19 mouse cellular contexts compared by ENCODE assay signal in the genomic region with DNA sequence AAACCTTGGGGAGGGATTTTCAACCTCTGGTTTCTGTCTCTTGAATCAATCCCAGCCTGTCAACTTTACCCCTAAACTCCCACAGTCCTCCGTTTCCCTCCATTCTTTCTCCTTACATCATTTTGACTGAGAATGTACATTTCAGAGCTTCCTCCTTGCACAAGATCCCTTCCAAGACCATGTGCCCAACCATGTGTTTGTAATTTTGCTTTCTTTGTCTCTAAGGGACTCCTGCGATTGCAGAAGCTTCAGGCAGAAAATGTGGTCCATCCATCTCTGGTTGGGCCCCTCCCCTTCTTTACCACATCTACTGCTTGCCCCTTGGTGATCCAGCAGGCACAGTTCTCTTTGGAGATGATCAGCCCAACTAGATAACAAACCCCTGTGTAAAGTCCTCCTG.
A peak's percentile ranks its signal among the peaks of the same experiment; 100 is the strongest.
DNase-seq lines count a peak whose midpoint lies in the region; ATAC-seq and TF ChIP-seq lines count a peak whose summit lies in the region.
"Had no signal": no experiment of that assay in that cellular context is flagged by ENCODE, and none has a peak within 500 bp of the region (broad histone marks: within the 10 kb centered on the region; RNA-seq: fewer than 3 reads in every experiment).

No protein-coding gene starts in this region.

- no peak overlapping the region for H3K4me3 ChIP-seq in hindbrain, embryonic 10.5 days
- no peak overlapping the region for H3K4me3 ChIP-seq in hindbrain, embryonic 14.5 days (replicated peaks; ENCODE audit: low read length)
- H3K4me3 ChIP-seq in embryonic facial prominence, embryonic 10.5 days = no peak overlapping the region
- no peak overlapping the region for H3K4me3 ChIP-seq in embryonic facial prominence, embryonic 14.5 days (ENCODE audit: low read depth, low read length)
- H3K4me3 ChIP-seq in limb, embryonic 14.5 days (replicated peaks; ENCODE audit: low read length) = no peak overlapping the region
- H3K4me3 ChIP-seq: forebrain, embryonic 13.5 days; hindbrain, embryonic 13.5 days; liver, embryonic 15.5 days; myocyte; neural tube, embryonic 13.5 days had no signal

- H3K9me3 ChIP-seq in hindbrain, embryonic 10.5 days = no peaks in the 10 kb centered on the region
- no peaks in the 10 kb centered on the region for H3K9me3 ChIP-seq in hindbrain, embryonic 14.5 days (ENCODE audit: control insufficient read depth, low read length)
- H3K9me3 ChIP-seq in embryonic facial prominence, embryonic 10.5 days = no peaks in the 10 kb centered on the region
- no peaks in the 10 kb centered on the region for H3K9me3 ChIP-seq in embryonic facial prominence, embryonic 14.5 days (ENCODE audit: control insufficient read depth, low read length)
- no peaks in the 10 kb centered on the region for H3K9me3 ChIP-seq in limb, embryonic 14.5 days (ENCODE audit: control insufficient read depth, low read length)
- H3K9me3 ChIP-seq: forebrain, embryonic 13.5 days; hindbrain, embryonic 13.5 days; liver, embryonic 15.5 days; lung, embryonic 15.5 days; neural tube, embryonic 13.5 days had no signal

- no peaks in the 10 kb centered on the region for H3K36me3 ChIP-seq in hindbrain, embryonic 10.5 days
- peaks cover 10% of the 10 kb centered on the region for H3K36me3 ChIP-seq in hindbrain, embryonic 14.5 days (replicated peaks; ENCODE audit: control insufficient read depth, insufficient read depth)
- no peaks in the 10 kb centered on the region for H3K36me3 ChIP-seq in embryonic facial prominence, embryonic 10.5 days (replicated peaks)
- no peaks in the 10 kb centered on the region for H3K36me3 ChIP-seq in embryonic facial prominence, embryonic 14.5 days (ENCODE audit: control insufficient read depth, insufficient read depth, low read length)
- H3K36me3 ChIP-seq in limb, embryonic 14.5 days (ENCODE audit: control insufficient read depth, insufficient read depth, low read length) = no peaks in the 10 kb centered on the region
- H3K36me3 ChIP-seq: liver, embryonic 15.5 days; lung, embryonic 15.5 days; neural tube, embryonic 13.5 days had no signal

- H3K4me1 ChIP-seq in hindbrain, embryonic 10.5 days (replicated peaks) = peaks cover 16% of the 10 kb centered on the region
- no peaks in the 10 kb centered on the region; the same call in 1 of the 2 replicates for H3K4me1 ChIP-seq in hindbrain, embryonic 14.5 days (replicated peaks; ENCODE audit: control insufficient read depth, insufficient read depth, low read length)
- H3K4me1 ChIP-seq in embryonic facial prominence, embryonic 10.5 days = peaks cover 30% of the 10 kb centered on the region
- H3K4me1 ChIP-seq in embryonic facial prominence, embryonic 14.5 days (ENCODE audit: control insufficient read depth, insufficient read depth, low read length) = peaks cover 17% of the 10 kb centered on the region
- H3K4me1 ChIP-seq in limb, embryonic 14.5 days (ENCODE audit: control insufficient read depth, insufficient read depth, low read length) = peaks cover 27% of the 10 kb centered on the region
- H3K4me1 ChIP-seq: hindbrain, embryonic 13.5 days; liver, embryonic 15.5 days; lung, embryonic 15.5 days had no signal

- H3K4me2 ChIP-seq in hindbrain, embryonic 14.5 days (replicated peaks) = no peak overlapping the region
- H3K4me2 ChIP-seq in embryonic facial prominence, embryonic 14.5 days (ENCODE audit: low read depth, low read length) = 0 out of 2 replicates have a peak overlapping the region, but pooled peaks have one; percentile 10
- H3K4me2 ChIP-seq in limb, embryonic 14.5 days (replicated peaks; ENCODE audit: low read depth, low read length, severe bottlenecking) = no peak overlapping the region
- H3K4me2 ChIP-seq: liver, embryonic 15.5 days had no signal

- H3K9ac ChIP-seq in hindbrain, embryonic 14.5 days = no peak overlapping the region
- no peak overlapping the region for H3K9ac ChIP-seq in embryonic facial prominence, embryonic 14.5 days (ENCODE audit: low read depth, low read length)
- no peak overlapping the region for H3K9ac ChIP-seq in limb, embryonic 14.5 days (ENCODE audit: low read depth, low read length, severe bottlenecking)
- H3K9ac ChIP-seq: hindbrain, embryonic 13.5 days; liver, embryonic 15.5 days had no signal

- DNase-seq in hindbrain, embryonic 10.5 days (ENCODE audit: low spot score) = no peak
- DNase-seq in hindbrain, embryonic 14.5 days (ENCODE audit: low spot score) = no peak
- no peak for DNase-seq in embryonic facial prominence, embryonic 10.5 days (ENCODE audit: low spot score)
- peak; percentile 63 for DNase-seq in embryonic facial prominence, embryonic 14.5 days (ENCODE audit: low spot score)
- DNase-seq in limb, embryonic 14.5 days (ENCODE audit: low spot score) = no peak
- DNase-seq in cerebellum, adult 18-20 months = no peak
- DNase-seq in spleen, postnatal 36 days (ENCODE audit: low spot score in 2 of 2) = no peak
- DNase-seq: adrenal gland, postnatal 14 days; cerebellum, adult 9-10 months; kidney, adult 18-20 months; lung, postnatal 4 days had no signal

- peak overlapping the region; percentile 82 for H3K27ac ChIP-seq in hindbrain, embryonic 10.5 days
- H3K27ac ChIP-seq in hindbrain, embryonic 14.5 days = no peak overlapping the region
- peak overlapping the region; percentile 84 for H3K27ac ChIP-seq in embryonic facial prominence, embryonic 10.5 days (replicated peaks)
- peak overlapping the region; percentile 83 for H3K27ac ChIP-seq in embryonic facial prominence, embryonic 14.5 days (replicated peaks; ENCODE audit: low read depth, low read length)
- peak overlapping the region; percentile 65 for H3K27ac ChIP-seq in limb, embryonic 14.5 days (replicated peaks; ENCODE audit: low read depth, low read length)
- H3K27ac ChIP-seq: forebrain, embryonic 13.5 days; hindbrain, embryonic 13.5 days; kidney, postnatal 0 days; liver, embryonic 15.5 days; lung, embryonic 15.5 days; neural tube, embryonic 13.5 days had no signal

- no peak for TF ChIP-seq POLR2A in limb, embryonic 14.5 days (IDR thresholded peaks at IDR 0.05; ENCODE audit: borderline replicate concordance, extremely low read depth, insufficient read depth, insufficient read length)

- 70% methylated on average over 2 of the region's 2 CpGs for WGBS in hindbrain, embryonic 10.5 days
- WGBS in hindbrain, embryonic 14.5 days = 77% methylated on average over 2 of the region's 2 CpGs
- WGBS in embryonic facial prominence, embryonic 10.5 days = 57% methylated on average over 2 of the region's 2 CpGs
- WGBS in embryonic facial prominence, embryonic 14.5 days = 28% methylated on average over 2 of the region's 2 CpGs
- 35% methylated on average over 2 of the region's 2 CpGs for WGBS in limb, embryonic 14.5 days

- no peaks in the 10 kb centered on the region for H3K27me3 ChIP-seq in hindbrain, embryonic 10.5 days (ENCODE audit: insufficient read depth, poor library complexity, severe bottlenecking)
- no peaks in the 10 kb centered on the region for H3K27me3 ChIP-seq in hindbrain, embryonic 14.5 days (ENCODE audit: control insufficient read depth, insufficient read depth, low read length)
- H3K27me3 ChIP-seq in embryonic facial prominence, embryonic 10.5 days (replicated peaks; ENCODE audit: low read depth, poor library complexity, severe bottlenecking) = no peaks in the 10 kb centered on the region
- H3K27me3 ChIP-seq in embryonic facial prominence, embryonic 14.5 days (replicated peaks; ENCODE audit: control insufficient read depth, insufficient read depth, low read length) = no peaks in the 10 kb centered on the region
- no peaks in the 10 kb centered on the region for H3K27me3 ChIP-seq in limb, embryonic 14.5 days (ENCODE audit: control insufficient read depth, insufficient read depth, low read length)
- H3K27me3 ChIP-seq: forebrain, embryonic 13.5 days; liver, embryonic 15.5 days; lung, embryonic 15.5 days; neural tube, embryonic 13.5 days had no signal

- no peak for ATAC-seq in hindbrain, embryonic 14.5 days (ENCODE audit: low FRiP score)
- no peak for ATAC-seq in embryonic facial prominence, embryonic 14.5 days (ENCODE audit: low read depth)
- ATAC-seq in limb, embryonic 14.5 days (ENCODE audit: low FRiP score, low read depth) = no peak
- ATAC-seq: inflammation-experienced regulatory T-cells, adult 6 months had no signal
